Mouse (Mus musculus): Measurements from ENCODE around the gene Top1. TPM values are rescaled to one million over a fixed set of nuclear protein-coding genes. Genes with fewer than 3 reads are reported as not detected.
A peak's percentile ranks its signal among the peaks of the same experiment; 100 is the strongest.

Top1 gene
- polyA plus RNA-seq, 1 experiment from 2014 or later: 105 TPM

- H3K27ac ChIP-seq: no peak overlapping the region
- no peaks in the 10 kb centered on the region for H3K9me3 ChIP-seq
- H3K4me3 ChIP-seq: no peak overlapping the region
- 90% methylated on average over 5 of the region's 5 CpGs for WGBS
- no peaks in the 10 kb centered on the region for H3K27me3 ChIP-seq
- H3K4me1 ChIP-seq: peaks cover 40% of the 10 kb centered on the region
- H3K4me2 ChIP-seq (replicated peaks): no peak overlapping the region
- H3K36me3 ChIP-seq: peaks cover 36% of the 10 kb centered on the region
- ATAC-seq (ENCODE audit: insufficient number of reproducible peaks, insufficient read depth, low FRiP score, low TSS enrichment): no peak
- H3K9ac ChIP-seq: no peak overlapping the region
These were observed 90.1 kb downstream of the Top1 start for GRCm38 (mm10) chr2:160735706-160736310.

DNA sequence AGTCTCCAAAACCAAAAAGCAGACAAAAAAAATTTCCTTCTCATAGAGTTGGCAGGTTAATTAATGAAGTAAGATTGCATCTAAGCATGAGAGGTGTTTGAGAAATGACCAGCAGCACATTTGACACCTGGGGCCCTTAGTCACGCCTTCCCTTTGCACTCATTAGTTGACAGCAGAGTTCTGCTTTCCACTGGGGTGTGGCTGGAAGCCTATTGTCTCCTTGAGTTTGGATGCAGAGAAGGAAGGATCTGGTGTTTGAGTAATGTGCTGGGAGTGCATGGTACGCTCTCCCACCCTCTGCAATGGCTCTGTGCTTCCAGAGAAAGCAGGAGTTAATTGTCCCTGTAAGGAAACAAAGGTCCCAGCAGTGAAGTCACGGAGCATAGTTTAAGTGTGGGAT lies 90.8 kb downstream of the Top1 start:
- Histone ChIP-seq H3K9ac (no peak overlapping the region), H3K27ac (no peak overlapping the region), H3K9me3 (no peaks in the 10 kb centered on the region), H3K4me2 (replicated peaks) (no peak overlapping the region), H3K27me3 (no peaks in the 10 kb centered on the region), H3K4me1 (peaks cover 46% of the 10 kb centered on the region), H3K4me3 (no peak overlapping the region), H3K36me3 (peaks cover 36% of the 10 kb centered on the region)
- ATAC-seq (ENCODE audit: insufficient number of reproducible peaks, insufficient read depth, low FRiP score, low TSS enrichment): no peak
- WGBS: 88% methylated on average over 3 of the region's 3 CpGs

GRCm38 (mm10) chr2:160738354-160738753 lies 92.7 kb downstream of the Top1 start:
- Histone ChIP-seq H3K27me3 (no peaks in the 10 kb centered on the region), H3K4me1 (peaks cover 43% of the 10 kb centered on the region), H3K4me2 (replicated peaks) (no peak overlapping the region), H3K9ac (no peak overlapping the region), H3K27ac (no peak overlapping the region), H3K36me3 (peaks cover 36% of the 10 kb centered on the region), H3K4me3 (no peak overlapping the region), H3K9me3 (no peaks in the 10 kb centered on the region)
- no peak for ATAC-seq (ENCODE audit: insufficient number of reproducible peaks, insufficient read depth, low FRiP score, low TSS enrichment)
- WGBS: 86% methylated on average over 5 of the region's 5 CpGs

- no peak overlapping the region for H3K4me2 ChIP-seq (replicated peaks)
- 66% methylated on average over 2 of the region's 2 CpGs for WGBS
- 0 out of 2 replicates have a peak overlapping the region, but pooled peaks have one; percentile 18 for H3K27ac ChIP-seq
- no peaks in the 10 kb centered on the region for H3K27me3 ChIP-seq
- H3K4me3 ChIP-seq: no peak overlapping the region
- no peaks in the 10 kb centered on the region for H3K9me3 ChIP-seq
- ATAC-seq (ENCODE audit: insufficient number of reproducible peaks, insufficient read depth, low FRiP score, low TSS enrichment): no peak
- no peak overlapping the region for H3K9ac ChIP-seq
- peaks cover 40% of the 10 kb centered on the region for H3K36me3 ChIP-seq
- H3K4me1 ChIP-seq: peaks cover 28% of the 10 kb centered on the region
These were observed 94.1 kb downstream of the Top1 start for GRCm38 (mm10) chr2:160739647-160740356.

DNA sequence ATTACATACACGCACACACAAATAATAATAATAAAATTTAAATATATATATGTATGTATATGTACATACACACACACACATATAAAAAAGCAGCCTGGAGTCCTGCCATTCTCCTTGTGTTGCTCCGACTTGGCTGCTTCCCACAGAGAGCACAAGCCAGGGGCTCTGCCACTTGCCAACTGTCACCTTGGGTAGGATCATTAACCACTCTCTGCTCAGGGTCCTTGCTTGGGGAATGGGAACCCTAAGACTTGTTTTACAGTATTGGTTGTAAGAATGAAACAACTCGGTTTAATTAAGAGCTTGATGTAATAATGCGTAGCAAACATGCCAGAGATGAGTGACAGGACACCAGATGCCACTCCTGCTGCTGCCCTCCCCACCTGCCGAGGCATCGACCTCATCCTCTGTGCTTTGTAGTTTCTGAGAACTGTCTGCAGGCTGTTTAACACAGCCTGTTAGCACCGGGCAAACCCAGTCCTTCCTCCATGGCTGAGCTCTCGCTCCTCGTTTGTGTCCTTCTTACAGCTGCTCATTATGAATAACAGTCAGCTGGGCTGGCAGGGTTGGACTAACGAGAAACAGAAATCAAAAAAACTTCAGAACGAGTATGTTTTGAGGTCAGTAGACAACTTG lies 95.0 kb downstream of the Top1 start:
- Histone ChIP-seq H3K9me3 (no peaks in the 10 kb centered on the region), H3K9ac (no peak overlapping the region), H3K27me3 (no peaks in the 10 kb centered on the region), H3K4me3 (no peak overlapping the region), H3K4me2 (replicated peaks) (no peak overlapping the region), H3K36me3 (peaks cover 42% of the 10 kb centered on the region), H3K4me1 (peaks cover 28% of the 10 kb centered on the region), H3K27ac (0 out of 2 replicates have a peak overlapping the region, but pooled peaks have one; percentile 43)
- 64% methylated on average over 11 of the region's 11 CpGs for WGBS
- ATAC-seq (ENCODE audit: insufficient number of reproducible peaks, insufficient read depth, low FRiP score, low TSS enrichment): no peak

GRCm38 (mm10) chr2:160741580-160741979 lies 95.9 kb downstream of the Top1 start:
- no peak overlapping the region for H3K4me2 ChIP-seq (replicated peaks)
- H3K4me1 ChIP-seq: peaks cover 28% of the 10 kb centered on the region
- H3K9me3 ChIP-seq: no peaks in the 10 kb centered on the region
- no peaks in the 10 kb centered on the region for H3K27me3 ChIP-seq
- no peak overlapping the region for H3K9ac ChIP-seq
- no peak for ATAC-seq (ENCODE audit: insufficient number of reproducible peaks, insufficient read depth, low FRiP score, low TSS enrichment)
- H3K4me3 ChIP-seq: no peak overlapping the region
- no peak overlapping the region for H3K27ac ChIP-seq
- H3K36me3 ChIP-seq: peaks cover 42% of the 10 kb centered on the region
- WGBS: 79% methylated on average over 3 of the region's 3 CpGs

- H3K4me3 ChIP-seq: no peak overlapping the region
- no peak for ATAC-seq (ENCODE audit: insufficient number of reproducible peaks, insufficient read depth, low FRiP score, low TSS enrichment)
- no peak overlapping the region for H3K4me2 ChIP-seq (replicated peaks)
- no peak overlapping the region for H3K9ac ChIP-seq
- WGBS: 70% methylated on average over 1 of the region's 1 CpGs
- H3K27me3 ChIP-seq: no peaks in the 10 kb centered on the region
- H3K4me1 ChIP-seq: peaks cover 28% of the 10 kb centered on the region
- H3K9me3 ChIP-seq: no peaks in the 10 kb centered on the region
- H3K36me3 ChIP-seq: peaks cover 42% of the 10 kb centered on the region
- H3K27ac ChIP-seq: no peak overlapping the region
These were observed 96.5 kb downstream of the Top1 start for GRCm38 (mm10) chr2:160742161-160742609.

DNA sequence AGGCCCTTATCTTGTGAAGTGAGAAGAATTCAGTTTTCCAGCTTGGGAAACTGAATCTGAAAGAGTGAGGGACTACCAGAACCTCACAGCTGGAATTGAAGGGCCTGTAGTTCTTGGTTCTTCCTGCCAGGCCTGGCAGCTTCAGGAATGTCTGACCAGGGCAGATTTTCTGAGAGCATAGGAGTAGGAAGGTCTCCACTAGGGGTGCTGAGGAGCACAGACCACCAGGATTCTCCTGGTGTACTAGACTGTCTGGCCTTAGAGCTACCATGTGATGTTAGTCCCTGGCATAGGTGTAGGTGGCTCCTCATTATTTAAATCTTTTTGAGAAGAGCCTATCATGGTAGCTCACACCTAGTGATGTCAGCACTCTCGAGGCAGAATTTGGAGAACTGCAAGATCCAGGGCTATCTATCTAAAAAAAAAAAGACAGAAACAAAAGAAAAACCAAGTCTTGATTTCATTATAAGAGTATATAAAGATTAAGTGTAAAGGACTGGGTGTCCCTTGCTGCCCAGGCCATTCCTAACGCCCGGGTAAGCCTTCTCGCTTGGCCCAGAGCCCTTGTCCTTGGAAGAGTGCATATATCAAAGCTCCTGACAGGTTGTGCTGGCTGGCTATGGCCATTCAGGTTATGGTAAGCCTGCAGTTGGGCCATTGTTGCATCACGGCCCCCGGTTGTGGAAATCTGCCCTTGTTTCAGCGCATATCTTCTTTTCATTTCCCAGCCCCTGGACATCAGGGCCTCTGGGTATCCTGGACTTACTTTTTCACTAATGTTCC lies 98.5 kb downstream of the Top1 start:
- peaks cover 56% of the 10 kb centered on the region for H3K36me3 ChIP-seq
- no peak overlapping the region; the same call in 1 of the 2 replicates for H3K27ac ChIP-seq
- no peak overlapping the region for H3K4me3 ChIP-seq
- H3K9me3 ChIP-seq: no peaks in the 10 kb centered on the region
- no peak overlapping the region for H3K9ac ChIP-seq
- no peak for ATAC-seq (ENCODE audit: insufficient number of reproducible peaks, insufficient read depth, low FRiP score, low TSS enrichment)
- WGBS: 93% methylated on average over 7 of the region's 7 CpGs
- peaks cover 26% of the 10 kb centered on the region for H3K4me1 ChIP-seq
- no peaks in the 10 kb centered on the region for H3K27me3 ChIP-seq
- H3K4me2 ChIP-seq (replicated peaks): no peak overlapping the region

DNA sequence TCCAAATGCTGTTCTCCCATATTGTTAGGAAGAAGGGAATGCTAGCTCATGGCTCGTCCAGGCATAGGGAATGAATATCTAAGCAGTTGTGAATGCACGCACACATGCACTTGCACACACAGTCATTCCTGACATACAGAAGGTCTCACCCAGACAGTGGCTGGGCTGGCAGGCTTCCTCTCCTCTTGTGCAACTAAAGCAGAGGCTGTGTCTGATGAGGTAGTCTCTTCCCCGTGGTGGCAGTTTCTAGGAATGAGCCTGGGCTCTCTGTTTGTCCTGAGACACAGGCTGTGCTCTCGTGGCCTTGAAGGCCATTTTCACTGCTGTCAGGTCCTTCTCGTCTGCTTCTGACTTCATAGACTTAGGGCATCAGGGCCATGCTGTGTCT lies 99.1 kb downstream of the Top1 start:
- peaks cover 57% of the 10 kb centered on the region for H3K36me3 ChIP-seq
- peaks cover 20% of the 10 kb centered on the region for H3K4me1 ChIP-seq
- ATAC-seq (ENCODE audit: insufficient number of reproducible peaks, insufficient read depth, low FRiP score, low TSS enrichment): no peak
- no peak overlapping the region for H3K4me3 ChIP-seq
- no peaks in the 10 kb centered on the region for H3K9me3 ChIP-seq
- H3K27me3 ChIP-seq: no peaks in the 10 kb centered on the region
- no peak overlapping the region for H3K9ac ChIP-seq
- H3K27ac ChIP-seq: no peak overlapping the region
- WGBS: 94% methylated on average over 5 of the region's 5 CpGs
- H3K4me2 ChIP-seq (replicated peaks): no peak overlapping the region

- ATAC-seq (ENCODE audit: insufficient number of reproducible peaks, insufficient read depth, low FRiP score, low TSS enrichment): no peak
- no peak overlapping the region for H3K4me3 ChIP-seq
- H3K9me3 ChIP-seq: no peaks in the 10 kb centered on the region
- WGBS: 86% methylated on average over 1 of the region's 1 CpGs
- no peak overlapping the region for H3K4me2 ChIP-seq (replicated peaks)
- peaks cover 61% of the 10 kb centered on the region for H3K36me3 ChIP-seq
- peaks cover 14% of the 10 kb centered on the region; the same call in 1 of the 2 replicates for H3K4me1 ChIP-seq
- no peak overlapping the region for H3K9ac ChIP-seq
- no peaks in the 10 kb centered on the region for H3K27me3 ChIP-seq
- no peak overlapping the region for H3K27ac ChIP-seq
These were observed 99.8 kb downstream of the Top1 start for GRCm38 (mm10) chr2:160745497-160745896.

GRCm38 (mm10) chr2:160746637-160747036 lies 100.9 kb downstream of the Top1 start:
- peaks cover 72% of the 10 kb centered on the region for H3K36me3 ChIP-seq
- no peaks in the 10 kb centered on the region for H3K27me3 ChIP-seq
- ATAC-seq (ENCODE audit: insufficient number of reproducible peaks, insufficient read depth, low FRiP score, low TSS enrichment): no peak
- H3K27ac ChIP-seq: no peak overlapping the region
- no peak overlapping the region for H3K4me3 ChIP-seq
- H3K9me3 ChIP-seq: no peaks in the 10 kb centered on the region
- H3K4me2 ChIP-seq (replicated peaks): no peak overlapping the region
- 89% methylated on average over 5 of the region's 5 CpGs for WGBS
- H3K4me1 ChIP-seq: 0 out of 2 replicates have a peak, but pooled peaks cover 4% of the 10 kb centered on the region
- no peak overlapping the region for H3K9ac ChIP-seq

Measured in embryonic facial prominence, embryonic 12.5 days (tissue).